Mouse (Mus musculus) neutrophil, adult 5-6 weeks (primary cell): Measurements from ENCODE around the gene Zfp345. TPM values are rescaled to one million over a fixed set of nuclear protein-coding genes. Genes with fewer than 3 reads are reported as not detected.
"Not testable (repeated sequence)": the region's sequence is repeated elsewhere in the genome, so short reads cannot be mapped to it uniquely, and the experiment has no call there.

Experiments used
- ATAC-seq: fragments of 151-379, 151-347 bp; 2 replicates; pipeline ENCODE4 v1.8.0; 2017; ENCODE audit warnings: mild to moderate bottlenecking, moderate TSS enrichment; ENCODE audit not compliant: insufficient number of reproducible peaks, poor library complexity, low FRiP score, severe bottlenecking; ENCODE audit errors: extremely low read depth
- total RNA-seq: library from RNA; stranded (forward); fragments of 200-1000 nt; gene quantifications from 2 replicates; pipeline ENCODE4 v1.2.3, GENCODE M21; 2017

Zfp345 gene
- not detected in 2 replicates for total RNA-seq

GRCm38 (mm10) chr2:150484939-150485778 lies at the start of gene Zfp345:
Gene Zfp345 (minus strand): TSS chr2:150485091.
- not testable (repeated sequence) for ATAC-seq

- no peak for ATAC-seq
These were observed 40.9 kb upstream of the Zfp345 start for GRCm38 (mm10) chr2:150525703-150526207.

- no peak for ATAC-seq
These were observed 27.9 kb upstream of the Zfp345 start for GRCm38 (mm10) chr2:150512837-150513236.

GRCm38 (mm10) chr2:150500124-150500973 lies 15.5 kb upstream of the Zfp345 start:
- 0 out of 2 replicates have a peak, but pooled peaks have one; percentile 26 for ATAC-seq

GRCm38 (mm10) chr2:150493031-150493430 lies 8.1 kb upstream of the Zfp345 start:
- ATAC-seq: no peak

- peak; percentile 53; the same call in 1 of the 2 replicates for ATAC-seq
These were observed 33.5 kb downstream of the Zfp345 start, which contains the start of gene Zfp442 for GRCm38 (mm10) chr2:150451180-150451919. Gene Zfp442 (minus strand): TSS chr2:150451486.

- not testable (repeated sequence) for ATAC-seq
These were observed 45.8 kb downstream of the Zfp345 start for GRCm38 (mm10) chr2:150439084-150439483.

Other genes starting within 250 kb of the Zfp345 start
- 7.9 and 15.8 TPM in 2 replicates for gene Gm21994, start 229.5 kb downstream of the Zfp345 start, total RNA-seq
- gene Gm14124, start 227.6 kb downstream of the Zfp345 start, total RNA-seq: not detected in 2 replicates
- gene Gm10130, start 161.4 kb downstream of the Zfp345 start, total RNA-seq: 17.0 and 23.9 TPM in 2 replicates
- 10.7 and 15.1 TPM in 2 replicates for gene 3300002I08Rik, start 122.3 kb downstream of the Zfp345 start, total RNA-seq
- 1.7 and 2.2 TPM in 2 replicates for gene Zfp442, start 33.6 kb downstream of the Zfp345 start, total RNA-seq
- gene Cst7, start 85.3 kb upstream of the Zfp345 start, total RNA-seq: 2.3 and 7.6 TPM in 2 replicates
- gene Apmap, start 123.5 kb upstream of the Zfp345 start, total RNA-seq: 23.9 and 25.6 TPM in 2 replicates
- 56.7 and 57.8 TPM in 2 replicates for gene Acss1, start 183.4 kb upstream of the Zfp345 start, total RNA-seq
- gene Vsx1, start 204.3 kb upstream of the Zfp345 start, total RNA-seq: 0.12 TPM in 1 of 2 replicates, not detected in the other